ENCODE assay signal across 8 mouse cellular contexts in genomic region chr7:28601668-28602067, GRCm38 (mm10). TPM values are rescaled to one million over a fixed set of nuclear protein-coding genes. Genes with fewer than 3 reads are reported as not detected.
DNase-seq lines count a peak whose midpoint lies in the region; ATAC-seq and TF ChIP-seq lines count a peak whose summit lies in the region.

No protein-coding gene starts in this region.

- no peak overlapping the region for H3K9ac ChIP-seq in liver, adult 2 months (ENCODE audit: low read depth, low read length)
- H3K9ac ChIP-seq in liver, embryonic 12.5 days = no peak overlapping the region
- no peak overlapping the region for H3K9ac ChIP-seq in hindbrain, embryonic 11.5 days (ENCODE audit: low read depth, low read length)
- H3K9ac ChIP-seq in limb, embryonic 14.5 days (ENCODE audit: low read depth, low read length, severe bottlenecking) = no peak overlapping the region

- H3K36me3 ChIP-seq in liver, adult 2 months (ENCODE audit: control insufficient read depth, insufficient read depth, low read length) = no peaks in the 10 kb centered on the region
- H3K36me3 ChIP-seq in liver, embryonic 12.5 days = no peaks in the 10 kb centered on the region
- H3K36me3 ChIP-seq in hindbrain, embryonic 11.5 days (ENCODE audit: control insufficient read depth, insufficient read depth, low read length) = no peaks in the 10 kb centered on the region
- no peaks in the 10 kb centered on the region for H3K36me3 ChIP-seq in limb, embryonic 14.5 days (ENCODE audit: control insufficient read depth, insufficient read depth, low read length)

- no peak overlapping the region for H3K27ac ChIP-seq in liver, adult 2 months (replicated peaks; ENCODE audit: insufficient read depth, low read depth, low read length)
- H3K27ac ChIP-seq in liver, embryonic 12.5 days = no peak overlapping the region
- no peak overlapping the region for H3K27ac ChIP-seq in hindbrain, embryonic 11.5 days (ENCODE audit: low read depth, low read length)
- H3K27ac ChIP-seq in limb, embryonic 14.5 days (replicated peaks; ENCODE audit: low read depth, low read length) = no peak overlapping the region

- no peak overlapping the region for H3K4me2 ChIP-seq in liver, embryonic 12.5 days
- no peak overlapping the region for H3K4me2 ChIP-seq in hindbrain, embryonic 11.5 days (replicated peaks; ENCODE audit: low read depth, low read length)
- H3K4me2 ChIP-seq in limb, embryonic 14.5 days (replicated peaks; ENCODE audit: low read depth, low read length, severe bottlenecking) = no peak overlapping the region

- ATAC-seq in liver, embryonic 12.5 days = no peak
- no peak for ATAC-seq in Patski
- no peak for ATAC-seq in hindbrain, embryonic 11.5 days (ENCODE audit: low FRiP score)
- ATAC-seq in limb, embryonic 14.5 days (ENCODE audit: low FRiP score, low read depth) = no peak
- ATAC-seq in erythroid progenitor cell, adult 5-6 weeks (replicated peaks; ENCODE audit: low FRiP score, poor library complexity, severe bottlenecking) = no peak

- CTCF ChIA-PET in Patski (lab: Charles Lee) = interaction anchor here (1.1 to 3.3 kb wide), 11 partner anchors 10 to 165 kb away, joined by 3 to 18 read pairs (median 7); partner anchors contain the start of gene Gmfg

- in situ Hi-C loops in Patski (cut with MboI; ENCODE audit: low pct_unique_long_range_greater_than_20kb) = loop anchor here (5.0 kb wide), 3 partner anchors 34 to 154 kb away; no protein-coding TSS in a partner anchor

- H3K27me3 ChIP-seq in liver, adult 2 months (ENCODE audit: control insufficient read depth, insufficient read depth, low read length) = no peaks in the 10 kb centered on the region
- H3K27me3 ChIP-seq in liver, embryonic 12.5 days (replicated peaks) = no peaks in the 10 kb centered on the region
- H3K27me3 ChIP-seq in Patski = peaks cover 4% of the 10 kb centered on the region
- no peaks in the 10 kb centered on the region for H3K27me3 ChIP-seq in hindbrain, embryonic 11.5 days (ENCODE audit: control insufficient read depth, insufficient read depth, low read length)
- H3K27me3 ChIP-seq in limb, embryonic 14.5 days (ENCODE audit: control insufficient read depth, insufficient read depth, low read length) = no peaks in the 10 kb centered on the region

- no peaks in the 10 kb centered on the region for H3K79me2 ChIP-seq in liver, adult 2 months (ENCODE audit: control insufficient read depth, insufficient read depth, low read length)

- 32% methylated on average over 7 of the region's 7 CpGs for WGBS in liver, adult 2 months
- WGBS in liver, embryonic 12.5 days (ENCODE audit: insufficient replicate concordance) = 28% methylated on average over 7 of the region's 7 CpGs
- WGBS in hindbrain, embryonic 11.5 days = 31% methylated on average over 7 of the region's 7 CpGs
- WGBS in limb, embryonic 14.5 days = 12% methylated on average over 7 of the region's 7 CpGs

- H3K4me3 ChIP-seq in liver, adult 2 months (ENCODE audit: insufficient read depth, low read depth, low read length) = no peak overlapping the region
- H3K4me3 ChIP-seq in liver, embryonic 12.5 days = no peak overlapping the region
- no peak overlapping the region for H3K4me3 ChIP-seq in hindbrain, embryonic 11.5 days (ENCODE audit: low read depth, low read length)
- no peak overlapping the region for H3K4me3 ChIP-seq in limb, embryonic 14.5 days (replicated peaks; ENCODE audit: low read length)

- peak; percentile 26 for DNase-seq in liver, adult 2 months (ENCODE audit: extremely low read depth, low read depth, low spot score)
- no peak for DNase-seq in Patski (ENCODE audit: low read depth, low spot score)
- peak; percentile 67 to 84 for DNase-seq in cerebellum, postnatal 25 days
- peak; percentile 78 for DNase-seq in hindbrain, embryonic 11.5 days (ENCODE audit: low spot score)
- DNase-seq in limb, embryonic 14.5 days (ENCODE audit: low spot score) = peak; percentile 63
- DNase-seq in right cerebral cortex, postnatal 25 days = peak; percentile 44

- no peaks in the 10 kb centered on the region for H3K9me3 ChIP-seq in liver, embryonic 12.5 days (replicated peaks)
- no peaks in the 10 kb centered on the region for H3K9me3 ChIP-seq in hindbrain, embryonic 11.5 days (ENCODE audit: control insufficient read depth, low read length)
- no peaks in the 10 kb centered on the region for H3K9me3 ChIP-seq in limb, embryonic 14.5 days (ENCODE audit: control insufficient read depth, low read length)

- TF ChIP-seq POLR2A in liver, adult 2 months (IDR thresholded peaks at IDR 0.05; ENCODE audit: extremely low read depth, insufficient read depth, low read length) = no peak
- no peak for TF ChIP-seq POLR2A in limb, embryonic 14.5 days (IDR thresholded peaks at IDR 0.05; ENCODE audit: borderline replicate concordance, extremely low read depth, insufficient read depth, insufficient read length)

- H3K4me1 ChIP-seq in liver, adult 2 months (ENCODE audit: control insufficient read depth, insufficient read depth, low read length) = peaks cover 4% of the 10 kb centered on the region
- H3K4me1 ChIP-seq in liver, embryonic 12.5 days = peaks cover 17% of the 10 kb centered on the region
- H3K4me1 ChIP-seq in hindbrain, embryonic 11.5 days (replicated peaks; ENCODE audit: control insufficient read depth, insufficient read depth, low read length) = peaks cover 6% of the 10 kb centered on the region
- H3K4me1 ChIP-seq in limb, embryonic 14.5 days (ENCODE audit: control insufficient read depth, insufficient read depth, low read length) = peaks cover 5% of the 10 kb centered on the region

- POLR2A ChIA-PET in Patski (lab: Charles Lee) = no interaction called here

- peak; percentile 49 for TF ChIP-seq CTCF in liver, adult 2 months (IDR thresholded peaks at IDR 0.05; ENCODE audit: low read depth, low read length)
- peak; percentile 64 for TF ChIP-seq CTCF in Patski (IDR thresholded peaks at IDR 0.05)

RNA-seq across cellular contexts. Expression of gene Pak4, which starts 3.7 kb away (rescaled TPM):
- total RNA-seq in liver, adult 2 months (2014; rRNA removed) = 4.0 and 7.0 TPM in 2 replicates
- 14.9 TPM in 2 replicates for polyA plus RNA-seq in liver, adult 2 months (2012; rRNA removed)
- polyA plus RNA-seq in liver, embryonic 12.5 days (2016; fragmentation: Nextera tagmentation; extraction: Ambion mirVana) = 24.3 and 24.6 TPM in 2 replicates
- polyA plus RNA-seq in Patski (2021) = 49.3 TPM
- polyA plus RNA-seq in hindbrain, embryonic 11.5 days (2014; fragmentation: Nextera tagmentation; extraction: Ambion mirVana) = 30.5 and 32.6 TPM in 2 replicates
- polyA plus RNA-seq in limb, embryonic 14.5 days (2012; rRNA removed) = 27.6 and 29.6 TPM in 2 replicates
- polyA plus RNA-seq in limb, embryonic 14.5 days (2014; fragmentation: Nextera tagmentation; extraction: Ambion mirVana) = 21.3 and 26.3 TPM in 2 replicates
- 7.6 and 9.6 TPM in 2 replicates for total RNA-seq in erythroid progenitor cell, adult 5-6 weeks (2015; ENCODE audit: low replicate concordance)
- 2.1 and 5.9 TPM in 2 replicates for total RNA-seq in erythroid progenitor cell, adult 5-6 weeks (2017; ENCODE audit: low replicate concordance)

RNA-seq across cellular contexts. Expression of gene Samd4b, which starts 3.7 kb away (rescaled TPM):
- 4.1 and 6.9 TPM in 2 replicates for total RNA-seq in liver, adult 2 months (2014; rRNA removed)
- 25.7 and 27.0 TPM in 2 replicates for polyA plus RNA-seq in liver, adult 2 months (2012; rRNA removed)
- polyA plus RNA-seq in liver, embryonic 12.5 days (2016; fragmentation: Nextera tagmentation; extraction: Ambion mirVana) = 10.0 and 12.5 TPM in 2 replicates
- polyA plus RNA-seq in Patski (2021) = 79.6 TPM
- polyA plus RNA-seq in hindbrain, embryonic 11.5 days (2014; fragmentation: Nextera tagmentation; extraction: Ambion mirVana) = 25.3 and 27.4 TPM in 2 replicates
- 82.0 and 129 TPM in 2 replicates for polyA plus RNA-seq in limb, embryonic 14.5 days (2012; rRNA removed)
- 33.0 and 35.1 TPM in 2 replicates for polyA plus RNA-seq in limb, embryonic 14.5 days (2014; fragmentation: Nextera tagmentation; extraction: Ambion mirVana)
- total RNA-seq in erythroid progenitor cell, adult 5-6 weeks (2015; ENCODE audit: low replicate concordance) = 15.9 and 29.6 TPM in 2 replicates
- total RNA-seq in erythroid progenitor cell, adult 5-6 weeks (2017; ENCODE audit: low replicate concordance) = 8.0 and 20.2 TPM in 2 replicates

RNA-seq across cellular contexts. Expression of gene Acp7, which starts 29.5 kb away (rescaled TPM):
- not detected in 2 replicates for total RNA-seq in liver, adult 2 months (2014; rRNA removed)
- polyA plus RNA-seq in liver, adult 2 months (2012; rRNA removed) = not detected in 2 replicates
- not detected in 2 replicates for polyA plus RNA-seq in liver, embryonic 12.5 days (2016; fragmentation: Nextera tagmentation; extraction: Ambion mirVana)
- not detected for polyA plus RNA-seq in Patski (2021)
- polyA plus RNA-seq in hindbrain, embryonic 11.5 days (2014; fragmentation: Nextera tagmentation; extraction: Ambion mirVana) = not detected in 2 replicates
- 0.08 and 0.54 TPM in 2 replicates for polyA plus RNA-seq in limb, embryonic 14.5 days (2012; rRNA removed)
- polyA plus RNA-seq in limb, embryonic 14.5 days (2014; fragmentation: Nextera tagmentation; extraction: Ambion mirVana) = 0.10 TPM in 1 of 2 replicates, not detected in the other
- not detected in 2 replicates for total RNA-seq in erythroid progenitor cell, adult 5-6 weeks (2015; ENCODE audit: low replicate concordance)
- not detected in 2 replicates for total RNA-seq in erythroid progenitor cell, adult 5-6 weeks (2017; ENCODE audit: low replicate concordance)

RNA-seq across cellular contexts. Expression of gene Nccrp1, which starts 54.6 kb away (rescaled TPM):
- not detected in 2 replicates for total RNA-seq in liver, adult 2 months (2014; rRNA removed)
- 0.05 TPM in 1 of 2 replicates, not detected in the other for polyA plus RNA-seq in liver, adult 2 months (2012; rRNA removed)
- polyA plus RNA-seq in liver, embryonic 12.5 days (2016; fragmentation: Nextera tagmentation; extraction: Ambion mirVana) = not detected in 2 replicates
- not detected for polyA plus RNA-seq in Patski (2021)
- not detected in 2 replicates for polyA plus RNA-seq in hindbrain, embryonic 11.5 days (2014; fragmentation: Nextera tagmentation; extraction: Ambion mirVana)
- not detected in 2 replicates for polyA plus RNA-seq in limb, embryonic 14.5 days (2012; rRNA removed)
- polyA plus RNA-seq in limb, embryonic 14.5 days (2014; fragmentation: Nextera tagmentation; extraction: Ambion mirVana) = not detected in 2 replicates
- not detected in 2 replicates for total RNA-seq in erythroid progenitor cell, adult 5-6 weeks (2015; ENCODE audit: low replicate concordance)
- total RNA-seq in erythroid progenitor cell, adult 5-6 weeks (2017; ENCODE audit: low replicate concordance) = not detected in 2 replicates
